Mouse (Mus musculus): ENCODE measurements around the gene Gm5128. TPM values are rescaled to one million over a fixed set of nuclear protein-coding genes. Genes with fewer than 3 reads are reported as not detected.
"Not testable (repeated sequence)": the region's sequence is repeated elsewhere in the genome, so short reads cannot be mapped to it uniquely, and the experiment has no call there.

The Gm5128 gene
- polyA plus RNA-seq (2014; fragmentation: Nextera tagmentation; extraction: Ambion mirVana), result 0.04 TPM in 1 of 2 replicates, not detected in the other

GRCm38 (mm10) chrX:135372984-135373383 lies at the start of gene Gm5128:
Gene Gm5128, plus strand, starts transcription at chrX:135373284.
- not testable (repeated sequence) for H3K36me3 ChIP-seq (ENCODE audit: insufficient read depth); ATAC-seq (ENCODE audit: insufficient read depth); H3K4me1 ChIP-seq (ENCODE audit: insufficient read depth); H3K4me3 ChIP-seq (ENCODE audit: low read depth, low read length); DNase-seq; H3K9me3 ChIP-seq (ENCODE audit: low read depth, low read length); H3K27ac ChIP-seq (ENCODE audit: low read depth); H3K4me2 ChIP-seq; H3K27me3 ChIP-seq (ENCODE audit: insufficient read depth, low read length); H3K9ac ChIP-seq
- WGBS, result no CpG with 5 or more reads among the region's 15 CpGs

- H3K9ac ChIP-seq; ATAC-seq (ENCODE audit: insufficient read depth); H3K4me3 ChIP-seq (ENCODE audit: low read depth, low read length); H3K27ac ChIP-seq (ENCODE audit: low read depth); H3K4me1 ChIP-seq (ENCODE audit: insufficient read depth); H3K4me2 ChIP-seq; H3K36me3 ChIP-seq (ENCODE audit: insufficient read depth); H3K27me3 ChIP-seq (ENCODE audit: insufficient read depth, low read length); DNase-seq; H3K9me3 ChIP-seq (ENCODE audit: low read depth, low read length): not testable (repeated sequence)
- 12% methylated on average over 2 of the region's 6 CpGs for WGBS
Observed at GRCm38 (mm10) chrX:135360685-135361084, 12.4 kb upstream of the Gm5128 start.

GRCm38 (mm10) chrX:135361943-135362342 lies 11.1 kb upstream of the Gm5128 start:
- not testable (repeated sequence) for H3K4me3 ChIP-seq (ENCODE audit: low read depth, low read length); H3K4me2 ChIP-seq; ATAC-seq (ENCODE audit: insufficient read depth); H3K27me3 ChIP-seq (ENCODE audit: insufficient read depth, low read length); H3K4me1 ChIP-seq (ENCODE audit: insufficient read depth); DNase-seq; H3K36me3 ChIP-seq (ENCODE audit: insufficient read depth); H3K9me3 ChIP-seq (ENCODE audit: low read depth, low read length); H3K27ac ChIP-seq (ENCODE audit: low read depth); H3K9ac ChIP-seq
- WGBS, result no CpG with 5 or more reads among the region's 4 CpGs

- not testable (repeated sequence) for H3K27ac ChIP-seq (ENCODE audit: low read depth); H3K9me3 ChIP-seq (ENCODE audit: low read depth, low read length); H3K4me2 ChIP-seq; H3K27me3 ChIP-seq (ENCODE audit: insufficient read depth, low read length); H3K4me3 ChIP-seq (ENCODE audit: low read depth, low read length); H3K9ac ChIP-seq; DNase-seq; H3K36me3 ChIP-seq (ENCODE audit: insufficient read depth); ATAC-seq (ENCODE audit: insufficient read depth); H3K4me1 ChIP-seq (ENCODE audit: insufficient read depth)
- no CpG with 5 or more reads among the region's 3 CpGs for WGBS
Observed at GRCm38 (mm10) chrX:135403578-135403977, 30.5 kb downstream of the Gm5128 start.

- WGBS, result 34% methylated on average over 3 of the region's 7 CpGs
- not testable (repeated sequence) for H3K27me3 ChIP-seq (ENCODE audit: insufficient read depth, low read length); H3K4me3 ChIP-seq (ENCODE audit: low read depth, low read length); DNase-seq; H3K36me3 ChIP-seq (ENCODE audit: insufficient read depth); H3K9ac ChIP-seq; ATAC-seq (ENCODE audit: insufficient read depth); H3K27ac ChIP-seq (ENCODE audit: low read depth); H3K4me2 ChIP-seq; H3K4me1 ChIP-seq (ENCODE audit: insufficient read depth); H3K9me3 ChIP-seq (ENCODE audit: low read depth, low read length)
Observed at GRCm38 (mm10) chrX:135421203-135421602, 48.1 kb downstream of the Gm5128 start.

GRCm38 (mm10) chrX:135421824-135422223 lies 48.7 kb downstream of the Gm5128 start:
- DNase-seq, H3K9ac ChIP-seq: not testable (repeated sequence)

GRCm38 (mm10) chrX:135422473-135422872 lies 49.4 kb downstream of the Gm5128 start:
- WGBS, result no CpG with 5 or more reads among the region's 4 CpGs
- not testable (repeated sequence) for H3K9ac ChIP-seq; H3K4me1 ChIP-seq (ENCODE audit: insufficient read depth); H3K36me3 ChIP-seq (ENCODE audit: insufficient read depth); H3K4me3 ChIP-seq (ENCODE audit: low read depth, low read length); DNase-seq; H3K4me2 ChIP-seq; H3K27ac ChIP-seq (ENCODE audit: low read depth); H3K9me3 ChIP-seq (ENCODE audit: low read depth, low read length); ATAC-seq (ENCODE audit: insufficient read depth); H3K27me3 ChIP-seq (ENCODE audit: insufficient read depth, low read length)

More at GRCm38 (mm10) chrX:135421824-135422223, 48.7 kb downstream of the Gm5128 start:
- H3K36me3 ChIP-seq (ENCODE audit: insufficient read depth); ATAC-seq (ENCODE audit: insufficient read depth); H3K4me1 ChIP-seq (ENCODE audit: insufficient read depth); H3K27ac ChIP-seq (ENCODE audit: low read depth); H3K4me2 ChIP-seq; H3K4me3 ChIP-seq (ENCODE audit: low read depth, low read length); H3K27me3 ChIP-seq (ENCODE audit: insufficient read depth, low read length); H3K9me3 ChIP-seq (ENCODE audit: low read depth, low read length): not testable (repeated sequence)

Other genes with a start within 250 kb of the Gm5128 start
- gene Gm15023, start 195.7 kb upstream of the Gm5128 start, polyA plus RNA-seq (2014; fragmentation: Nextera tagmentation; extraction: Ambion mirVana), result not detected in 2 replicates
- 0.20 and 0.54 TPM in 2 replicates for gene Tceal6, start 162.6 kb upstream of the Gm5128 start, polyA plus RNA-seq (2014; fragmentation: Nextera tagmentation; extraction: Ambion mirVana)
- not detected in 2 replicates for gene Pramel3, start 71.0 kb upstream of the Gm5128 start, polyA plus RNA-seq (2014; fragmentation: Nextera tagmentation; extraction: Ambion mirVana)
- gene Gm7903, start 60.6 kb downstream of the Gm5128 start, polyA plus RNA-seq (2014; fragmentation: Nextera tagmentation; extraction: Ambion mirVana), result not detected in 2 replicates
- gene AV320801, start 121.3 kb downstream of the Gm5128 start, polyA plus RNA-seq (2014; fragmentation: Nextera tagmentation; extraction: Ambion mirVana), result not detected in 2 replicates
- gene Nxf7, start 225.5 kb downstream of the Gm5128 start, polyA plus RNA-seq (2014; fragmentation: Nextera tagmentation; extraction: Ambion mirVana), result not detected in 2 replicates

Data from lung, embryonic 14.5 days (tissue).